Mouse (Mus musculus) stomach, embryonic 14.5 days (tissue): ENCODE data around the gene Gm7544. TPM values are rescaled to one million over a fixed set of nuclear protein-coding genes. Genes with fewer than 3 reads are reported as not detected.
"Not testable (repeated sequence)": the region's sequence is repeated elsewhere in the genome, so short reads cannot be mapped to it uniquely, and the experiment has no call there.

Experiments
- ATAC-seq: fragments of 200-750 bp; cut with Nextera tagmentation; 2 replicates; pipeline ENCODE4 v1.8.0; 2017; ENCODE audit warnings: low read depth, moderate TSS enrichment; ENCODE audit not compliant: insufficient number of reproducible peaks, insufficient read depth, low FRiP score
- H3K27ac ChIP-seq: fragments of 300-500 bp; sonication (generic); 2 replicates; pipeline ENCODE4 v1.5.1; 2014; ENCODE audit warnings: mild to moderate bottlenecking, low read length, moderate library complexity, mixed read lengths
- H3K27me3 ChIP-seq: fragments of 300-500 bp; sonication (generic); 2 replicates; pipeline ENCODE4 v1.6.1; 2014; ENCODE audit warnings: low read length, control low read depth, mixed read lengths; ENCODE audit not compliant: control insufficient read depth, insufficient read depth
- H3K36me3 ChIP-seq: fragments of 300-500 bp; sonication (generic); 2 replicates; pipeline ENCODE4 v1.6.1; 2014; ENCODE audit warnings: mild to moderate bottlenecking, control low read depth, low read length, moderate library complexity, mixed read lengths; ENCODE audit not compliant: control insufficient read depth, insufficient read depth
- H3K4me1 ChIP-seq: fragments of 300-500 bp; sonication (generic); 2 replicates; pipeline ENCODE4 v1.6.1; 2014; ENCODE audit warnings: low read length, control low read depth, mixed read lengths; ENCODE audit not compliant: control insufficient read depth, insufficient read depth
- H3K4me2 ChIP-seq: fragments of 300-500 bp; sonication (generic); replicated peaks from 2 replicates; pipeline ENCODE4 v1.6.1; 2014; ENCODE audit warnings: low read depth, low read length, control low read depth
- H3K4me3 ChIP-seq: fragments of 300-500 bp; sonication (generic); 2 replicates; pipeline ENCODE4 v1.5.1; 2014; ENCODE audit warnings: low read depth, low read length, control low read depth
- H3K9ac ChIP-seq: fragments of 300-500 bp; sonication (generic); replicated peaks from 2 replicates; pipeline ENCODE4 v1.6.1; 2014; ENCODE audit warnings: low read depth, mild to moderate bottlenecking, control low read depth, low read length, moderate library complexity, mixed read lengths
- H3K9me3 ChIP-seq: fragments of 300-500 bp; sonication (generic); 2 replicates; pipeline ENCODE4 v1.6.1; 2016; ENCODE audit warnings: low read depth, low read length, control low read depth; ENCODE audit not compliant: control insufficient read depth
- WGBS: fragments of 180-500 bp; shearing (Covaris S2); extraction: QIAGEN DNeasy Blood & Tissue Kit; methylation state at CpG from one replicate; pipeline ENCODE4 v1.1.7; 2014; 5-methylcytosine and 5-hydroxymethylcytosine counted together
- polyA plus RNA-seq: library from polyadenylated mRNA; unstranded; fragments of >200 nt; fragmentation: Nextera tagmentation; extraction: Ambion mirVana; gene quantifications from 2 replicates; pipeline ENCODE4 v1.2.1, GENCODE M21; 2014

Gene Gm7544
- polyA plus RNA-seq, 1 experiment from 2014 or later = not detected

DNA sequence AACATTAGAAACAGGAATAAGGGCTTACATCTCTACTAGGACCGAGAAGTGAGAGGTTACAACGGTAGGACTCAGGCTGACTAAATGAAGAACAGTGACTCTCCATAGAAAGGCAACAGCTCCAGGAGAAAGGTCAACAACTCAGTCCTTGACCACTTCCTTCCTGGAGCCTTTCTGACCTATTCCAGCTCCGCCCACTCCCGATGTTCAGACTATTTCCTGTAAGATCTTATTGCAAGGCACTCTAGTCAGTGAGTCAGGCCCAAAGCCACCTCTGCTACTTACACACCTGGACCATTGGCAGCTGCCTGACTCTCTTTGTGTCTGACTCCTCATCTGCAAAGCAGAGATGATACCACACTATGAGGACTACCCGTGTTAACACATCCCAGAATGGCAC lies 19.9 kb upstream of the Gm7544 start:
- WGBS = 80% methylated on average over 5 of the region's 5 CpGs
- H3K4me1 ChIP-seq = no peaks in the 10 kb centered on the region
- no peaks in the 10 kb centered on the region for H3K36me3 ChIP-seq
- ATAC-seq = no peak
- H3K9me3 ChIP-seq = no peaks in the 10 kb centered on the region
- no peak overlapping the region for H3K27ac ChIP-seq
- no peak overlapping the region for H3K4me3 ChIP-seq
- H3K4me2 ChIP-seq = no peak overlapping the region
- no peaks in the 10 kb centered on the region for H3K27me3 ChIP-seq
- H3K9ac ChIP-seq = no peak overlapping the region

DNA sequence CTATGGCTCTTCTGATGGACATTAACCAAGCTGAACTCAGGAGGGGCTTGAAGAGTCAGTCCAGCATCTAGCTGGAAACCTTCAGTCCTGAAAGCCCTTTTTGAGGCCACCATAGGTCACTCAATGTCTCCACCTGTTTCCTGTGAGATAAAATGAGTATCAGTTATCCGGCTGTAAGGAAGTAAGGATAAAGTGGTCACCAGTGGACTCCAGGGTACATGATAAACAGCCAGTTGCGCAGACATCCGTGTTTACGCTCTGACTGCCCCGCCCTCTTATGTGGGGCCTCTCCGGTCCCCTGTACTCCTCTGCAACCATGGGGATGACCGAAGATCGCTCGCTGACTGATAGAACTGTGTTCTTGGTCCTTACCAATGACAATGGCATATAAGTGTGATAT lies 18.5 kb upstream of the Gm7544 start:
- H3K9me3 ChIP-seq = no peaks in the 10 kb centered on the region
- no peak overlapping the region for H3K9ac ChIP-seq
- no peaks in the 10 kb centered on the region for H3K27me3 ChIP-seq
- ATAC-seq = no peak
- no peak overlapping the region for H3K27ac ChIP-seq
- no peak overlapping the region for H3K4me3 ChIP-seq
- 77% methylated on average over 9 of the region's 9 CpGs for WGBS
- H3K4me1 ChIP-seq = no peaks in the 10 kb centered on the region
- H3K36me3 ChIP-seq = no peaks in the 10 kb centered on the region
- H3K4me2 ChIP-seq = no peak overlapping the region

- Histone ChIP-seq H3K9ac (no peak overlapping the region), H3K4me2 (no peak overlapping the region), H3K4me3 (no peak overlapping the region), H3K27me3 (no peaks in the 10 kb centered on the region), H3K27ac (no peak overlapping the region), H3K4me1 (no peaks in the 10 kb centered on the region), H3K9me3 (no peaks in the 10 kb centered on the region), H3K36me3 (no peaks in the 10 kb centered on the region)
- no peak for ATAC-seq
- WGBS = 43% methylated on average over 6 of the region's 6 CpGs
Measured at GRCm38 (mm10) chr1:82973901-82974300, 18.1 kb upstream of the Gm7544 start.

DNA sequence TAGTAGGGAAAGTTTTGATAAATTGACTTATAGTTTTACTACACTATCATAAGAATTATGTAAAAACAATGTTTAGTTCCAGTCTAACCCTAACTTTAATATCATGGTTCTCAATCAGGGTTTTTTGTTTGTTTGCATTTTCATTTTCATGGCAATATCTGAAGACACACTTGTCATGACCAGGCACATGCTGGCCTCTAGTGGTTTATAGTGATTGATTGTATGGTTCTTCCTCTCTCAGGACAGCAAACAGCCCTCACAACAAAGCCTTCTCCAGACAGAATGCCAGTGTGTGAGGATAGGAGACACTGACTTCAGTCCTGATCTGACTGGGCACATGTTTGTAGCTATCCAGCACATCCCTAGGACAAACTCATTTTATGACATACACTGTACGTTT lies 17.4 kb upstream of the Gm7544 start:
- H3K27ac ChIP-seq = no peak overlapping the region
- no peak overlapping the region for H3K4me2 ChIP-seq
- H3K9me3 ChIP-seq = no peaks in the 10 kb centered on the region
- 88% methylated on average over 1 of the region's 1 CpGs for WGBS
- no peak overlapping the region for H3K9ac ChIP-seq
- no peaks in the 10 kb centered on the region for H3K36me3 ChIP-seq
- no peak for ATAC-seq
- no peaks in the 10 kb centered on the region for H3K4me1 ChIP-seq
- no peak overlapping the region for H3K4me3 ChIP-seq
- H3K27me3 ChIP-seq = no peaks in the 10 kb centered on the region

- no peak overlapping the region for H3K4me2 ChIP-seq
- WGBS = 35% methylated on average over 4 of the region's 4 CpGs
- H3K9me3 ChIP-seq = no peaks in the 10 kb centered on the region
- no peak overlapping the region for H3K27ac ChIP-seq
- H3K4me1 ChIP-seq = no peaks in the 10 kb centered on the region
- H3K4me3 ChIP-seq = no peak overlapping the region
- no peaks in the 10 kb centered on the region for H3K36me3 ChIP-seq
- no peak overlapping the region for H3K9ac ChIP-seq
- no peaks in the 10 kb centered on the region for H3K27me3 ChIP-seq
- ATAC-seq = no peak
Measured at GRCm38 (mm10) chr1:82972046-82972445, 16.2 kb upstream of the Gm7544 start.

GRCm38 (mm10) chr1:82966413-82966812 lies 10.6 kb upstream of the Gm7544 start:
- Histone ChIP-seq H3K27ac (no peak overlapping the region), H3K4me2 (no peak overlapping the region), H3K4me1 (no peaks in the 10 kb centered on the region), H3K4me3 (no peak overlapping the region), H3K9ac (no peak overlapping the region), H3K27me3 (no peaks in the 10 kb centered on the region), H3K9me3 (no peaks in the 10 kb centered on the region), H3K36me3 (no peaks in the 10 kb centered on the region)
- ATAC-seq = no peak
- WGBS = 66% methylated on average over 3 of the region's 3 CpGs

GRCm38 (mm10) chr1:82959870-82960385 lies 4.1 kb upstream of the Gm7544 start, which contains the start of gene Gm47955:
Gene Gm47955, plus strand, starts transcription at chr1:82960286.
- WGBS = 82% methylated on average over 11 of the region's 11 CpGs
- Histone ChIP-seq H3K9ac (no peak within 1 kb of the TSS), H3K4me1 (no peaks in the 10 kb centered on the region), H3K4me3 (no peak within 1 kb of the TSS), H3K36me3 (no peaks in the 10 kb centered on the region), H3K27ac (no peak within 1 kb of the TSS), H3K9me3 (no peaks in the 10 kb centered on the region), H3K27me3 (no peaks in the 10 kb centered on the region), H3K4me2 (no peak within 1 kb of the TSS)
- no peak for ATAC-seq

- no peaks in the 10 kb centered on the region for H3K9me3 ChIP-seq
- no peaks in the 10 kb centered on the region for H3K27me3 ChIP-seq
- 89% methylated on average over 2 of the region's 2 CpGs for WGBS
- no peaks in the 10 kb centered on the region for H3K36me3 ChIP-seq
- no peaks in the 10 kb centered on the region for H3K4me1 ChIP-seq
- no peak overlapping the region for H3K4me3 ChIP-seq
- no peak overlapping the region for H3K4me2 ChIP-seq
- H3K27ac ChIP-seq = no peak overlapping the region
- ATAC-seq = no peak
- H3K9ac ChIP-seq = no peak overlapping the region
Measured at GRCm38 (mm10) chr1:82948601-82949000, 7.2 kb downstream of the Gm7544 start.

DNA sequence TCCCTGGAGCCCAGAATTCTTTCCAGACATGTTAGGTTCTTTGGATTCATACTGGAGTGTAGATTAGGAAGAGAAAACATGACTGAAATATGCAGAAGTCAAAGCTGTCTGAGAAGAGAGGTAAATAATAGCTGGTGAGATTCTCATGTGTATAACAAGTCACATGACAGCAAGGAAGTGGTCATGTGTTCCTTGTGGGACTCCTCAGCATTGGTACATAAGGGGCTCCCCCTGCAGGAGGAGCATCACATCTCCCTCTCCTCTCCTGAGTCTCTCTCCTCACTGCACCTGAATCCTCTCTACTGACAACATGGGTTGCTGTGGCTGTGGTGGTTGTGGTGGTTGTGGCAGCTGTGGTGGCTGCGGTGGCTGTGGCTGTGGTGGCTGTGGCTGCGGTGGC lies 9.8 kb downstream of the Gm7544 start:
- H3K4me3 ChIP-seq, H3K27me3 ChIP-seq, H3K9ac ChIP-seq, ATAC-seq, H3K36me3 ChIP-seq, H3K9me3 ChIP-seq, H3K4me1 ChIP-seq, H3K4me2 ChIP-seq, H3K27ac ChIP-seq: not testable (repeated sequence)
- WGBS = 100% methylated on average over 2 of the region's 2 CpGs
